Mouse (Mus musculus) ES-Bruce4 (cell line): ENCODE measurements around the gene Espl1.

ENCODE experiments used
- CTCF ChIP-seq: IDR thresholded peaks from one replicate; pipeline ENCODE4 v1.8.1; 2011; ENCODE audit warnings: low read depth, low read length
- EP300 ChIP-seq: IDR thresholded peaks from 2 replicates; pipeline ENCODE4 v1.6.1; 2011; ENCODE audit warnings: low read depth, low read length; ENCODE audit not compliant: insufficient read depth
- POLR2A ChIP-seq: IDR thresholded peaks from one replicate; pipeline ENCODE4 v1.8.1; 2011; ENCODE audit warnings: low read length; ENCODE audit not compliant: insufficient read depth

DNA sequence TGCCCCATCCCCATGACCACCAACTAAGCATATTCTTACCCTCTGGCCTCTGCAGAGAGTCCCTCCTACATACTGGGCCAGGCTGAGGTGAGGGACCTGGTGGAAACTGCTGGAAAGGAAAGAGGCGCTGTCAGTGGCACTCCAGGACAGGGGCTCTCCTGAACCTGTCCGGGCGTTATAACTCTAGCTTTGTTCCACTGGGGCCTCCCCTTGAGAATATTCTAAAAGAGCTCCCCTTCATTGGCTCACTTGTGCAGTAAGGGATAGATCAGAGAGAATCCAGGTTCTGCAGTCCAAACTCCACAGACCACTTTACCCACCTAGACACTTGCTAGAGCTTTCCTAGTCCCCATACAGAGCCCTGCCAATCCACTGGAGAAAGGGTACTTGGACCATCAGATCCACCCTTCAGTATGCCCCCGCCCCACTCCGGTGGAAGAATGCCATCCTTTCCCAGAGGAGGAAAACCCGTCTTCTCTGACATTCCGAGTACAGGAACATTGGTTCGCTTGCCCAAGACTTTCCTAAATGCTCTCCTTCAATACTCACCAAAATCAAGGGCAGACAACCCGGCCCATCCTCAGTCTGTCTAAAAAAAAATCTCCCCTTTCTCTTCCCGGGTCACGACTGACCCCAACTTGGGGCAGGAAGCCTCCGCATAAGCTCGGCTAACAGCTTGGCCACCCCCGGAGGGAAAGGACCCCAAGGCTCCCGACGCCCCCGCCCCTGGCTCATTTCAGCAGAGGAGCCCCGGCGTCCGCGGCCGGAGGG lies 39.5 kb upstream of the Espl1 start:
- no peak for TF ChIP-seq POLR2A
- TF ChIP-seq CTCF: no peak
- TF ChIP-seq EP300: no peak
